Mouse (Mus musculus) left cerebral cortex, adult 11 months (tissue): ENCODE data around the gene Lingo4.

Source experiments
- DNase-seq: peaks from one replicate; pipeline ENCODE4 v3.0.0; 2022; ENCODE audit warnings: low spot score

The Lingo4 gene

DNA sequence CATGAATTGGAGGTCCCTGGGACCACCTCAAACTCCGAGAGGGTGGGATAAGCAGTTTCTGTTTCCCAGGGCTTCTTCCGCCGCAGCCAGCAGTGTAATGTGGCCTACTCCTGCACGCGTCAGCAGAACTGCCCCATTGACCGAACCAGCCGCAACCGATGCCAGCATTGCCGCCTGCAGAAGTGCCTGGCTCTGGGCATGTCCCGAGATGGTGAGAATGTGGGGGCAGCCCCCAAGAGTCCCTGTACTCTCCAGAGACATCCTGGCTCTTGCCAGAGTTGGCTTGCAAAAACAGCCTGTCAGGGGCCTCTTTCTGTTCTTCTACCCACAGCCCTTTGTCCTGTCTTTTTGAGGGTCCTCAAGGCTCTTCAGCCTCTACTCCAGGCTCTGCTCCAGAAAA, 10.9 kb upstream of the Lingo4 start:
- DNase-seq, result no peak

DNA sequence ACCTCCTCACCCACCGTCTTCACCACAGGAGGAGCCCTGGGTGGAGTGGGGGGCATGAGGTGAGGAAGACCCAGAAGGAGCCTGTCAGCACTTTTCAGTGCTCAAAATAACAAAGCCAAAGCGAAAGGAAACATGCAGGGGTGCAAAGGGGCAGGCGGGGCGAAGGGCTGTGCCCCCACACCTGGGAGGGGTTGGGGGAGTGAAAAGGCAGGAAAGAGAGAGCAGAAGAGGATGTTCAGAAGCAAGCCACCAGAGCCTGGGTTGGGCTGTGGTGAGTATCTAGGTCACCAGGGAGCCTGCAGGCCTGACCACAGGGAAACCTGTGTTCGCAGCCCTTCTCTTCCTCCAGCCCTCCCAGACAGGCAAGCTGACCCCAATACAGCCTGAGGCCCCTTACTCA, 10.3 kb upstream of the Lingo4 start:
- DNase-seq, result no peak

DNA sequence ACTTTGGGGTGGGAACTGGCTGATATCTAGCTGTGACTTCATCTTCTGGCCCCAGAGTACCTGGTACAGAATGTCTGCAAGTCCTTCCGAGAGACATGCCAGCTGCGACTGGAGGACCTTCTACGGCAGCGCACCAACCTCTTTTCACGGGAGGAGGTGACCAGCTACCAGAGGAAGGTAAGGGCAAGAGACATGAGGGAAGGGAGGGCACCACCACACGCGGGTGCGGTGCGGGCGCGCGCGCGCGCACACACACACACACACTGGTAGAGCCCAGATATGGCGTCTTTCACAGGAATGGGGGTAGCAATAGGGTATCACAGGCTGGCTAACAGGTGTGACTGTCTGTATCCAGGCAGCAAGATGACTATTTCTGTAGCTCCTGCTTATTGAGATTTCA, 8.9 kb upstream of the Lingo4 start:
- DNase-seq, result no peak

DNA sequence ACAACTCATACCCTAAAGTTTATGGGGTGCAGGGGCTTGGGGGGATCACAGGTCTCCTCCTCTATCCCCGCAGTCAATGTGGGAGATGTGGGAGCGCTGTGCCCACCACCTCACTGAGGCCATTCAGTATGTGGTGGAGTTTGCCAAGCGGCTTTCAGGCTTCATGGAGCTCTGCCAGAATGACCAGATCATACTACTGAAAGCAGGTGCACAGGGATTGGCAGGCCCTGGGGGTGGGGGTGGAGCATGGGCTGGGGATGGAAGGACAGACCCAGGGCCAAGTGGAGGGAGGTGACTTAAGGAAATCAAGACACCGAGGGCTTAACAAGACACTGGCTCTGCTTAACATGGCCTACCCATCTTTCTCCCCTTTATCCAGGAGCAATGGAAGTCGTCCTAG, 7.3 kb upstream of the Lingo4 start:
- DNase-seq, result no peak

DNA sequence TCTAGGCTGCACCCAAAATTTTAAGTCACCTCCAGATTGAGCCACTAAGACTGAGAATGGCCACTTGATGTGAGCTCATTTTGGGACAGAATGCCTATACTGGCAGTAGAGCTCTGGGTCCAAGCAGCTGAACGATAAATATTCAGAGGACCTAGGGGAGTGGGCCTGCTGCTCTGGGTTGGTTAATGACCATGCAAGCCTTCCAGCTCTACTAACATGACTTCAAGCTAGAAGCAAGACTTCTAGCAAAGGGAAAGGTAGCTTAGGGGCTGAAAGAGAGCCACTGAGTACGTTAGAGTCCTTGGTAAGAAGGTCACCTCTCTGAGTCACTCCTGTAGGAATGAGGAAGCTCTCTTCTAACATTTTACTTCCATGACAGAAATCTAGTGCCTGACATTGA, 6.2 kb upstream of the Lingo4 start:
- no peak for DNase-seq

DNA sequence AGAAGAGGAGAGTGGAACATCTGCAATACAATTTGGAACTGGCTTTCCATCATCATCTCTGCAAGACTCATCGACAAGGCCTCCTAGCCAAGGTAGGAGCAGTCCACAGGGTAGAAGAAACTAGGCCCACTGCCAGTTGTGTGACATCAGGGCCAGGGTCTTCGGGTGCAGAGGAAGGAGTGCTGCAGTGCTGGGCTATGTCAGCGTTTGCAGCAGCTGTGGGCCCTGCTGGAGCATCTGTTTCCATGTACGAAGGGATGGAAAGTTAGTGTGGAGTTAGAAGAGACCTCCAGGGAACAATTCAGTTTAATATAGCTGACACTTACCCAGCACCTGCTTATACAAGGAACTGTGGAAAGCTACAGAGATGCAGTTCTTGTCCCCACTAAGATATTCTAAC, 5.3 kb upstream of the Lingo4 start:
- no peak for DNase-seq

DNA sequence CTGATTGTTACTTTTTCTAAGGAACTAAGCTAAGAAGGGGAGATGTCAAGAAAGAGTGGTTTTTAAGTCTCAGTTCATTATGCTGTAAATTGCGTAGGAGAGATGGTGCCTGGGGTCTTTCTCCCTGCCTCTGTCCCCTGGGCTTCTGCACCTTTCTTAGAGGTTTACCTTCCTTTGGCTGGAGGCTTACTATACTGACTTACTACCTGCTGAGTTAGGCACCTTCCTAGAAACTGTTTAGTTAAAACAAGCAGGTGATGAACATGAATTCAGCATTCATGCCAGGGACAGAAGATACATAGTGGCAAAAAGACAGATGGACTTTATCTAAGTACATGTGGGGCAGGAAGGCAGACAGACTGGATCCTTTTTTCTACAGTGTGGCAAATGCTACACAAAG, 2.0 kb upstream of the Lingo4 start:
- no peak for DNase-seq

DNA sequence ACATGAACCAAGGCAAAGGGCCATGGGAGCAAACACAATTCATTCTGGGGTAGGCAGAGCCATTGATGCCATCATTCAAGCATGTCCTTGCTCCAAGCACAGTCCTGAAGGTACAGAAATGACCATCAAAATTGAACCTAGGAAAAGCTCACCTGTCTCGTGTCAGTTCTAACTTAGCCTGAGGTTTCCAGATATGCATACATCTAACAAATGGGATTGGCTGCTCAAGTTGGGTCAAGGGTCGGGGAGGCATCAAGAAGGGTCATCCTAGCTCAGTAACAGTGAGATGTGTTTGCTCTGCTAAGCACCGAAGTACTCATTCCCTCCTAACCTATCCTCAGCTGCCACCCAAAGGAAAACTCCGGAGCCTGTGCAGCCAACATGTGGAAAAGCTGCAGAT, 1.5 kb upstream of the Lingo4 start:
- DNase-seq, result no peak

DNA sequence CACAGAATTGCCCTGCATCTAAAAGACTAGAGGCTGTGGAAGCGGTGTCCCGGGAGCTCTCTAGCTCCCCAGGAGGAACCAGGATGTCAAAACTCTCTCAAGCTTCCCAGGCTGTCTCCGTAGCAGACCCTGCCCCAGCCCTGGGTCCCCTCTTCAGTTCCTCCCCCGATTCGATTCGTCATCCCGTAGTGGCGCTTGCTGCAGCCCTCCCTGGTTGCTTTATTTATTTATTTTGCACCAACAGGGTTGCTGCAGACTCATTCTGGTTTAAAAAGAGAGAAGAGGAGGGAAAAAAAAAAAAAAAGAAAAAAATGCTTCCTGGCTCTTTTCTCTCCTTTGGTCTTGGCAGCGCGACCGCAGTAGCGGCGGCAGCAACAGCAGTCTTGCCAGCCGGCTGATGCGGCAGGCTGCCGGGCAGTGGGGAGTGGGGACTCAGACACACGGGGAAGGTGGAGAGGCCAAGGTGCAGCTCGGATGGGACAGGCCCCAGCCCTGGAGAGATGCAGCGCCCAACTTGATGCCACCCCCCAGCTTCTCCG, 695 bp downstream of the Lingo4 start:
- no peak for DNase-seq

DNA sequence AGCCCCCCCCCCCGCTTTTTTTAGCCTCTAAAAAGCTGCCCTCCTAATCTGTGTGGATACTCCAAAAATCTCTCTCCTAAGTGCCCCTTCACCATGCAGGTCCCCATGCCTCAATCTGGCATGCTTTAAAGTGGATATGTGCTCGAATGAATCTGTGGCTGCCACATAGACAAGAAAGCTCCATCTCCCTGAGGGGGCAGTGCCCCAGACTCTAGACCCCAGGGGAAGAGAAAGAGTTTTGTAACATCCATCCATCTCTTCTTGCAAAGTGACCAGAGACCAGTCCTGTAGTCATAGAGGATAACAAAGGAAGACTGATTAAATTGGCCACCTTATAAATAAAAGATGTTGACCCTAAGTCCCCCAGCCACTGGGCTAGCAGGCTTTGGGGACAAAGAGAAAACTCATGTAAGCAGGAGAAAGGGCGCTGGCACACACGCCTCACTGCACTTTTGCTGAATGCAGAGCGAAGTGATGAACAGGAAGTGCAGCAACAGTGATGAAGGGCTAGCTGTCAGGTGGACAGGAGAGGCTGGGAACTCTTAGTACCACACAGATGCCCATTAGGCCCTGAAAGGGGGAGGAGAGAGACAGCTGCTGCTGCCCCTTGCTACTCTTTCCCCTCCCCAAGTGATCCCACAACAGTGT, 1.5 kb downstream of the Lingo4 start:
- DNase-seq, result no peak

DNA sequence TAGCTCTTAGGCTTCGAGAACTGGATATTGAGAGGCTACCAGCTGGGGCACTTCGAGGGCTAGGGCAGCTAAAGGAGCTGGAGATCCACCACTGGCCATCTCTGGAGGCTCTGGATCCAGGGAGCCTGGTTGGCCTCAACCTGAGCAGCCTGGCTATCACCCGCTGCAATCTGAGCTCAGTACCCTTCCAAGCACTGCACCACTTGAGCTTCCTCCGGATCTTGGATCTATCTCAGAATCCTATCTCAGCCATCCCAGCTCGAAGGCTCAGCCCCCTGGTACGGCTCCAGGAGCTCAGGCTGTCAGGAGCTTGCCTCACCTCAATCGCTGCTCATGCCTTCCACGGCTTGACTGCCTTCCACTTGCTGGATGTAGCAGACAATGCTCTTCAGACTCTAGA, 4.1 kb downstream of the Lingo4 start:
- DNase-seq, result no peak

DNA sequence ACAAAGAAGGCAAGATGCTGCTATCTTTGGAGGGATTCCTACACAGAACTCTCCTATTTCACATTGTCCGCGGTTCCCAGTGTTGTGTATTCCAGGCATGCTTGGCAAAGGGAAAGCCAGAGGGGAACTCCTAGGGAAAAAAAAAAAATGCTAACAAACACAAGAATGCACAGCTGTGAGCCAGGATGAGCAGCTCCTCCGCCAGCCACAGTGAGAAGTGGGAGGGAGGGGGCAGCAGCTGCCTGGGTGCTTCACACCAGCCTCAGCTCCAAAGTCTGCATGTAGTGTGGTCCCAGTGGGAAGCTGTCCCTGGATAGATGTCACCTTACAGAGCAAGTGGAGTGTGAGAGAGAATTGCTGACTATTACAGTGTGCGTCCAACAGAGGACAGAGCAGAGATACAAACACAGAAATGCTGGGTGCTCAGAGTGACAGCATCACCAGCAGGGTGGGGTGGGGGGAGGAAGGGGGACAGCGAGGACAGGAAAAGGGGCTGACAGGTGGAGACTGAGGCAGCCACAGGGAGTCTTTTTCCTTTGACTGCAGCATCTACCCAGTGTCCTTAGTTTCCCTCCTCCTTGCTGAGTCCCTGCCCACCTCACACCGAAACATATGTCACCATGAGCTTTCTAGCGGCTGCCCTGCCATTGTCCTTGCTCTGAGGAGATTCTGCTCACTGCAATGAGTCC, 6.2 kb downstream of the Lingo4 start:
- peak; percentile 35 for DNase-seq

DNA sequence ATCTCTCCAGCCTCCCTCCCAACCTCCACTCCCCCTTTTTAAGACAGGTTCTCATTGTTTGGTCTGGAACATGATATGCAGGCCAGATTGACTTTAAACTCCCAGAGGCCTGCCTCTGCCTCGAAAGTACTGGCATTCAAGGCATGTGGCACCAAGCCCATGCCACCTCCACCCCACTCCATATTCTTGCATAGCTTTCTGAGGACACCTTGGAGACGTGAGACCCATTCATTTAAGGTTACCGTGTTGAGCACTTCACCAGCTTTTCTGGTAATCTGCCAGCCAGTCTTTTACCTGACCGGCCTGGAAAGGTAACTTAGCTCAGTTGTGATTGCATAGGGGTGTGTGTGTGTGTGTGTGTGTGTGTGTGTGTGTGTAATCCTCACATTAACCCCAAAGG, 7.2 kb downstream of the Lingo4 start:
- no peak for DNase-seq

DNA sequence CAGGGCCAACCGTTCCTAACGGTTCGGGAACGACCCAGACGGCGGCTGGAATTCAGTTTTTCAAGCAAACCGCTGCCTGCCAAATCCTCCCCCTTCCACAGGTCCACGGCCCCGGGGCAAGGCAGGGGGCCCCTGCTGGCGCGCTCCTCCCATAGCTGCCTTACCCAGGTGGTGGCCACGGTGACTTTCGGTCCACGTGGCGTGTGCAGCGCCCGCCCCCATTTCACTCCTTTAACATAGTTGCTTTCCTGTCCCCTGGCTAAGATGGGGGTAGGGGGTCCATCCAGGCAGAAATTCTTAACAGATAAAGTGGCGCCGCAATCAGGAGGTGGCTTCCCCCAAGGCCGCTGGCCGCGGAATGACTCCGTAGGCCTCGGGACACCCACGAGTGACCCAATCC, 14.2 kb downstream of the Lingo4 start:
- peak; percentile 27 for DNase-seq

DNA sequence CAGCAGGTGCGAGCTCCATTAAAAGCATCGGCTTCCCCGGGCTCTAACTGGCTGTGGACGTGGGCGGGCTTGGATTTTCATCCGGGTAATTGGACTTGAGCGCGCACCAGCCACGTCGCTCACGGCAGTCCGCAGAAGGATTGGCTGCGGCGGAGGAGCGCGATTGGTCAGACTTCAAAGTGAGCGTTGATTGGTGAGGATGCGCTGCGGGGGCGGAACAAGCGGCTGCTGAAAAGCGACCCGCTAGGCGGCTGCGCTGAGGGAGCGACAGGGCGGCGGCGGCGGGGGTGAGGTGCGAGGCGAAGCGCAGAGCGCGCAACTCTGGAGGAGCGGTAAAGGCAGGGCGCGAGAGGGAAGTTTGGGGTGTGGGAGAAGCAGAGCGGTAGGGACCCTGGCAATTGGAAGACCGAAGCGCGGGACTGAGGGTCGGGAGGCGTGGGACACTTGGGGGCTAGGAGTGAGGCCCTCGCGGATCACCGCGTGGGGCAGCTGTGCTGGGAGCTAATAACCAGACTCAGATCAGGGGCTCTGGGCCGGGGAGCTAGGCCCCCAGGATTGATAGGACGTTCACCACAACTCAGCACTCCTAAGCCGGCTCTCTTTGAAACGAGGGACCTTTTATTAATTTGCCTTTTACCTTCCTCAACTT, 14.8 kb downstream of the Lingo4 start, which contains the start of gene Tdrkh:
Gene Tdrkh, plus strand, starts transcription at position 243 of the 649 bp plus-strand sequence.
- peak; percentile 97 for DNase-seq

DNA sequence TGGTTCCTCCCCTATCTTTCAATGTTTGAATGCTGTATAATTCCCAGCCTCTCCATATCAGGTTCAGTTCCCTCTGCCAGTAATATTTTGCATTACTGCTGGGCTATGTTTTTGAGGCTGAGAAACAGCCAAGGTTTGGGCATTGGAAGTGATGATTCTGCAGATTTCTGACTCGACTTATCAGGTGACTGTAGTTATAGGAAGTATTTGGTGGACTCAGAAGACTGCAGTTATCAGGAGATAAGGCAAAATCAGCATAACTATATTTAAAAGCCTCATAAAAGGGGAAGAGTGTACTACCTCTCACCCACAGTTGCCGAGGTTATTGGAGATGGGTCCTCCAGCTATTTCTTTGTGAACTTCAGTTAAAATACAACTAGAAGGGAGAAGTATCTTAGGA, 32.7 kb downstream of the Lingo4 start:
- no peak for DNase-seq

DNA sequence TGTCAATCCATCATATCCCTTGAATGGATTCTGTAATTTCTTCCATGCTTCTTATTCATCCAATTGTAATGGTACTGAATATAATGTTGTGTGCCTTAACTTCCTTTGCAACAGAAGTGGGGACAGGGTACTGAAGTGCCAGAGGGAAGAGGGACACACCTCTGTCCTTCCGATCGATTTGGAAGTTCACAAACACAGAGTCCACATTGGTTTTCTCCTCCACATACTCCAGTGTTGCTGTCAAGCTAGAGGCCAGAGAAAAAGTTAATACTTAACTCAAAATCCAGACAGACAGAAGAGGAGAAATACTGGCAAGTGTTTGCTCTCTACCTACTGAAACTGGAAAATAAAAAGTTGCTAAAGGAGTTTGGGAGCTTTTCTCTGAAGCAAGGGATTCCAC, 36.0 kb downstream of the Lingo4 start:
- DNase-seq, result no peak

DNA sequence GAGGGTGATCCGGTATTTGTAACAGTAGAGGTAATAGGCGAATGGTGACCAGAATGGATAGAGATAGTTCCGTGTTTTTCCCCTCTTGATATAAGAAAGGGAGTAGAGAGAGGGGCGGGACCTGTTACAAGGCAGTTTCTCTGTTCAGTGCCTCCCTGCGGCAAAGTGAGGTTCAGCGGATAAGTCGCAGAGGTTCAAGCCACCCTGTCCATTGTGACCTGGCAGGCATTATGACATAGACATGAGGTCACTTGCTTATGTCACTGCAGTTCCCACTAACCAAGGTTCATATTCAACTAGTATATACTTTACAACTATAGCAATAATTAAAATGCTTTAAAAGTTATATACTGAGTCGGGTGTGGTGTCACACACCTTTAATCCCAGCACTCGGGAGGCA, 38.1 kb downstream of the Lingo4 start:
- no peak for DNase-seq

DNA sequence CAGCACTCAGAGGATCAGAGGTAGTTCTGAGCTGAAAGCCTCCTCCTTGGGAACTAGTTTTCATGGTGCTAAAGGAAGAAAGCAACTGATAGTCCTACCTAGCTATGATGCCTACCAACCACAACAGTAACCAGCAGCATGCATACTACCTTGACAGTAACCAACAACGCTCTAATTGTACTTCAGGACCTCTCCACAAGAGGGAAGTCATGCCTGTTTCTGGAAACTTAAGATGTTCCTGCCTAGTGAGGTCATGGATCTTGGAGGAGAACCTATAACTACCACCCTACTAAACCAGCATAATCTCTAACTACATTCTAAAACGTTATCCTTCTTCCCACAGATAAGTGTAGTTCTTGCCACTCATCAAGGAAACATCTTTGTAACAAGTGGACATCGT, 42.9 kb downstream of the Lingo4 start:
- DNase-seq, result no peak

DNA sequence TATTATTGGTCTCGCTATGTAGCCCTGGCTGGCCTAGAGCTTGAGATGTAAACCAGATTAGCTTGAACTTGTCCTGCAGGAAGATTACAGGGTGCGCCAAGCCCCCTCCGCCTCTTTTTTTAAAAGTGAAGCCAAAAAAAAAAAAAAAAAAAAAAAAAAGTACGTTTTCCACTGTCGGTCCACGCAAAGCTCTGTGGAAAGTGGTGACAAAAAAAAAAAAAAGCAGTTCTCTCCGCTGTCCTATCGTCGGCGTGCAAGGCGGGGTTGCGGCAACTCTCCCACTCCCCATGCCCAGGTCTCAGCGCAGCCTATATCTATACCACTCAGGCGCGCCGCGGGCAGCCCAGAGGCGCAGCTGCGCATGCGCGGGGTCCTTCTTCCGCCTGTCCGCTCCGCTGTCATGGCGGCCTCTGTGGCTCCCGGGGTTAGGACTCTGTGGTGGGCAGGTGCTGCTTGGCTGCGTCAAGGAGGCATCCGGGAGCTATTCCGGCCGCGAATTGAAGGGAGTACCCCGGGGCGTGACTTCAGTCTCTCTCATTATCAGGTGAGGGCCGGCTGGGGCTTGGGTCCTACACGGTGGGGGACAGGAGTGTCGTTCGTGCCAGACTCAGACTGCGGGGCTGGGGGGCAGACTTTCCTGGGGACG, 44.8 kb downstream of the Lingo4 start, which contains the start of gene Mrpl9:
Gene Mrpl9, plus strand, starts transcription at position 368 of the 646 bp plus-strand sequence.
- peak; percentile 85 for DNase-seq

DNA sequence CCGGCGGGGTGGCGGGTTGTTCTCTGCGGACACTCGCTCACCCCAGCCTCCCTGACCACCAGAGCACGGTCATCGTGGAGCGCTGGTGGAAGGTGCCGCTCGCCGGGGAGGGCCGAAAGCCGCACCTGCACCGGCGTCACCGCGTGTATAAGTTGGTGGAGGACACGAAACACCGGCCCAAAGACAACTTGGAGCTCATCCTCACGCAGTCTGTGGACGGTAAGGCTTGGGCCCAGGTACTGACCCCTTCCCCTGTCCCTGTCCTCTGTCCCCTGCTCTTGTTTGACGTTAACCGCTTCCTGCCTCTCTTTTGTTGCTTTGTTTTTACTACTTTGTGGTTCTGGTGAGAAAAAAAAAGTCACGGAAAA, 45.3 kb downstream of the Lingo4 start, which contains the start of gene Oaz3:
Gene Oaz3, minus strand, starts transcription at position 319 of the 368 bp plus-strand sequence.
- no peak for DNase-seq

DNA sequence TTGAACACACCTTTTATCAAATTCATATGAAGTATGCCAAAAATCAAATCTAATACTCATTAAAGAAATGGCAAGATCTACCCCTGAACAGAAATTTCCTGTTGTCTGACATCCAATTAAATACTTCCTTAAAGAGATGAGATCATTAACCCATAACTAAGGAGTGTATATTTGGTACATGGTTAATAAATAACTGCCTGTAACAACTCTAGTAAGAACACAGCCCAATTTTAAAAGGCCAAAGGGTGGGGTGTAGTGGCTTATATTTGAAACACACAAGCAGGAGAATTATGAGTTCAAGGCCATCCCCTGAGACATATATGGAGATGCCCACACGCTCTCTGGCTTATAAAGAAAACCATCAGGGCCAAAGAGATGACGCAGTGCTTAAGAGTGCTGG, 51.1 kb downstream of the Lingo4 start:
- DNase-seq, result no peak
